Mouse (Mus musculus) forebrain, embryonic 12.5 days (tissue): ENCODE data around the gene Gjb3. TPM values are rescaled to one million over a fixed set of nuclear protein-coding genes. Genes with fewer than 3 reads are reported as not detected.
A peak's percentile ranks its signal among the peaks of the same experiment; 100 is the strongest.

Source experiments
- ATAC-seq: fragments of 200-750 bp; cut with Nextera tagmentation; 2 replicates; pipeline ENCODE4 v1.8.0; 2017; ENCODE audit warnings: moderate TSS enrichment; ENCODE audit not compliant: low FRiP score
- H3K27ac ChIP-seq: fragments of 300-500 bp; sonication (generic); 2 replicates; pipeline ENCODE4 v1.5.1; 2016; ENCODE audit warnings: mild to moderate bottlenecking
- H3K27me3 ChIP-seq: fragments of 300-500 bp; sonication (generic); 2 replicates; pipeline ENCODE4 v1.6.1; 2016; ENCODE audit warnings: mild to moderate bottlenecking
- H3K36me3 ChIP-seq: fragments of 300-500 bp; sonication (generic); replicated peaks from 2 replicates; pipeline ENCODE4 v1.6.1; 2016; ENCODE audit warnings: mild to moderate bottlenecking
- H3K4me1 ChIP-seq: fragments of 300-500 bp; sonication (generic); 2 replicates; pipeline ENCODE4 v1.6.1; 2016
- H3K4me2 ChIP-seq: fragments of 300-500 bp; sonication (generic); 2 replicates; pipeline ENCODE4 v1.6.1; 2016; ENCODE audit warnings: mild to moderate bottlenecking, moderate library complexity
- H3K4me3 ChIP-seq: fragments of 300-500 bp; sonication (generic); replicated peaks from 2 replicates; pipeline ENCODE4 v1.5.1; 2016; ENCODE audit warnings: mild to moderate bottlenecking
- H3K9ac ChIP-seq: fragments of 300-500 bp; sonication (generic); 2 replicates; pipeline ENCODE4 v1.6.1; 2016; ENCODE audit warnings: mild to moderate bottlenecking
- H3K9me3 ChIP-seq: fragments of 300-500 bp; sonication (generic); 2 replicates; pipeline ENCODE4 v1.6.1; 2016
- WGBS: fragments of 180-500 bp; shearing (Covaris S2); methylation state at CpG from one replicate; pipeline ENCODE4 v1.1.7; 2016; 5-methylcytosine and 5-hydroxymethylcytosine counted together
- polyA plus RNA-seq: library from polyadenylated mRNA; unstranded; fragments of >200 nt; fragmentation: Nextera tagmentation; extraction: Ambion mirVana; gene quantifications from 2 replicates; pipeline ENCODE4 v1.2.1, GENCODE M21; 2016

Gene Gjb3
- 0.50 TPM in 1 of 2 replicates, not detected in the other for polyA plus RNA-seq

DNA sequence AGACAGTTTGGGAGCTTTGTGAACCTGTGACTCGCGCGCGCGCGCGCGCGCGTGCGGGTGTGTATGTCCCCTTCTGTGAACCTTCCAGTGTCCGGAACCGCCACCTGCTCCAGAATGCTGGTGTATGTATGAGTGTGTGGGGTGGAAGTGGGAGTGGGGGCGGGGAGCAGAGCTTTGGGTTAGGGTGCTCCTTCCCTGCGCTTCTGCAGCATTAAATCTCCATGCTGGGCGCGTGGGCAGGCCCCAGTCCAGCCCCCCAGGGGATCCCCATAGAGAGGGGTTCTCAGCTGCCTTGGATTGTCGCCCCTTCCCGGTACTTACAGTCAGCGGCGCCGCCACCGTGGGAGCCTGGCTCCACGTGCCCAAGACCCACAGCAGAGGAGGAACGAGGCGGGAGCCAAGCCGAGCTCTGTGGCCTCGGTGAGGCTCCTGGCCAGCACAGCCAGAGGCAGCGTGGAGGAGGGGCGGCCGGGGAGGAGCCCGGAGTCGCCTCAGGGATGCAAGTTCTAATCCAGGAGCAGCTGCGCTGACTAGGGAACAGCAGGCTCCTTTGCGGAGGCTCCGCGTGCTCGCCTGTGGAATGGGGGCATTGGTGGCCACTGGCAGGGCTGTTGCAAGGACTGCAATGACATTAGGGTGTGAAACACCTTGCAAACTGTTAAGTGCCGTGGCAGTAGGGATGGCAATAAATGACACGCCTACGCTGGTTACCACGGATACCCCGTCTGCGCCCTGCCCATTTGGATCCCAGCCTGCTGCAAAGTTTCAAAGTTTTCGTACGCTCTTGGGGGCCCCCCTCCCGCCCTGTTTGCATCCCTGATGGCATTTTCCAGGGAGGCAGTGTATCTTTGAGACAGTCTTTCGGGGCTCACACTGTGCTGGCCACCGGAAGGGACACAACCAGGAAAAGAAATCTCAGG, at the start of gene Gjb3:
Gene Gjb3, minus strand, starts transcription at position 664 of the 920 bp plus-strand sequence.
- no peaks in the 10 kb centered on the region for H3K9me3 ChIP-seq
- H3K9ac ChIP-seq, result no peak within 1 kb of the TSS
- no peak for ATAC-seq
- 2% methylated on average over 48 of the region's 49 CpGs for WGBS
- H3K4me1 ChIP-seq, result peaks cover 26% of the 10 kb centered on the region
- peak within 1 kb of the TSS; percentile 20 for H3K4me3 ChIP-seq
- peak within 1 kb of the TSS; percentile 43 for H3K4me2 ChIP-seq
- H3K27me3 ChIP-seq, result peaks cover 72% of the 10 kb centered on the region
- no peak within 1 kb of the TSS for H3K27ac ChIP-seq
- no peaks in the 10 kb centered on the region for H3K36me3 ChIP-seq

DNA sequence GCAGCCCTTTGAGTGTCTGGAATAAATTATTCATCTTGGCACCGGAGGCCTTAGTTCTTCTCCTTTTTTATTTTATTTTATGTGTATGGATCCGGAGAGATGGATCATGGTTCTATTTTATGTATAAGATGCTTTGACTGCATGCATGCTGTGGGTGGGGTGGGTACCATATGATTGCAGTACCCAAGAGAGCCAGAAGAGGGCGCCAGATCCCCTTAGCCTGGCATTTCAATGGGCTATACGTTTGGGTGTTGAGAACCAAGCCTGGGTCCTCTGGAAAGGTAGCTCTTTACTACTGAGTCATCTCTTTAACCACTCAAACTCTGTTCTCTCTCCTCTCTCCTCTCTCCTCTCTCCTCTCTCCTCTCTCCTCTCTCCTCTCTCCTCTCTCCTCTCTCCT, 46.7 kb upstream of the Gjb3 start:
- Histone ChIP-seq H3K4me1 (no peaks in the 10 kb centered on the region), H3K27me3 (0 out of 2 replicates have a peak, but pooled peaks cover 5% of the 10 kb centered on the region), H3K9ac (no peak overlapping the region), H3K4me3 (no peak overlapping the region), H3K27ac (no peak overlapping the region), H3K9me3 (no peaks in the 10 kb centered on the region), H3K36me3 (no peaks in the 10 kb centered on the region), H3K4me2 (no peak overlapping the region)
- 37% methylated on average over 4 of the region's 4 CpGs for WGBS
- ATAC-seq, result no peak

DNA sequence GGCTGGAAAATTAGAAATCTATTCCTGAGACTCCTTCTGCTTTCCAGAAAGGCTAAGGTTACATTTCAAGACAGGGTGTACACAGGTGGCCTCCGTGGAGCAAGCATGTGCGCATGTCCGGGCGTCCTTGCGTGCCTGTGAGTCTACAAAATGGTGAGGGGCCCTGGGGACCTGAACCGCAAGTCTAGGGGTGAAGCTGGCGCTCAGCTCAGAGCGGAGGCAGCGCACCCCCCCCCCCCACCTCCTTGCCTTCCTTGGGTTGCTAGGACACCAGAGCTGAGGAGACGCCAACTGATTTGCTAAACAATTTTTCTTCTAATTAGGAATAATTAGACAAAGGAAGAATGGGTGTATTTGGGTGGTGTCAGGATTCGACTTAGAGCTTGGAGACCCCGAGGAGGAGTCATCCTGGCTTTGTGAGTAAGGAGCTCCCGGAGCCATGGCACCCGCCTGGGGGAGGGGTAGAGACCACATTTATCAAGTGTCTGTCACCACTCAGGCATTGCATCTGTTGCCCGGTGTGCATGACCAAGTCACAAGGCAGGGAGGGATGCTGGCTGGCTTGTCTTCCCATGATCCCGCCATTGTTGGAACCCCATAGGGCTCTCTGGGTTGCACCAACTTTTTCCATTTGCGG, 45.0 kb upstream of the Gjb3 start:
- 76% methylated on average over 17 of the region's 17 CpGs for WGBS
- H3K27me3 ChIP-seq, result 0 out of 2 replicates have a peak, but pooled peaks cover 5% of the 10 kb centered on the region
- H3K9ac ChIP-seq, result no peak overlapping the region
- H3K4me3 ChIP-seq, result no peak overlapping the region
- H3K27ac ChIP-seq, result no peak overlapping the region
- H3K9me3 ChIP-seq, result no peaks in the 10 kb centered on the region
- no peak for ATAC-seq
- H3K36me3 ChIP-seq, result no peaks in the 10 kb centered on the region
- no peaks in the 10 kb centered on the region for H3K4me1 ChIP-seq
- no peak overlapping the region for H3K4me2 ChIP-seq

DNA sequence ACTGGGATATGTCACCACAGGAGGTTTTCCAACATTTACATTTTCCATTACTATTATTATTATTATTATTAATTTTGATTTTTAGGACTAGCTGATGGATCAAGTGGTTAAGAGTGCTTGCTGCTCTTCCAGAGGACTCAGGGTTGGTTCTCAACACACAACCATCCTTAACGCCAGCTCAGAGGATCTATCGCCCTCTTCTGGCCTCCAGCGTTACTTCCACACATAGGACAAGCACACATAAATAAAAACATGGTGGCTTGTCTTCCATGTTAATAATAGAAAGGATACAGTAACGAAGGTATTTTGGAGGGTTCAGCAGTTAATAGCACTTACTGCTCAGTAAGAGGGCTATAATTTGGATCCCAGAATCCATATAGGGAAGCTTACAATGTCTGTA, 44.0 kb upstream of the Gjb3 start:
- no peak overlapping the region for H3K4me2 ChIP-seq
- no peak overlapping the region for H3K9ac ChIP-seq
- H3K4me1 ChIP-seq, result no peaks in the 10 kb centered on the region
- no peak overlapping the region for H3K4me3 ChIP-seq
- no peaks in the 10 kb centered on the region for H3K9me3 ChIP-seq
- 0 out of 2 replicates have a peak, but pooled peaks cover 5% of the 10 kb centered on the region for H3K27me3 ChIP-seq
- H3K27ac ChIP-seq, result no peak overlapping the region
- no peaks in the 10 kb centered on the region for H3K36me3 ChIP-seq
- ATAC-seq, result no peak
- WGBS, result 80% methylated on average over 4 of the region's 4 CpGs

DNA sequence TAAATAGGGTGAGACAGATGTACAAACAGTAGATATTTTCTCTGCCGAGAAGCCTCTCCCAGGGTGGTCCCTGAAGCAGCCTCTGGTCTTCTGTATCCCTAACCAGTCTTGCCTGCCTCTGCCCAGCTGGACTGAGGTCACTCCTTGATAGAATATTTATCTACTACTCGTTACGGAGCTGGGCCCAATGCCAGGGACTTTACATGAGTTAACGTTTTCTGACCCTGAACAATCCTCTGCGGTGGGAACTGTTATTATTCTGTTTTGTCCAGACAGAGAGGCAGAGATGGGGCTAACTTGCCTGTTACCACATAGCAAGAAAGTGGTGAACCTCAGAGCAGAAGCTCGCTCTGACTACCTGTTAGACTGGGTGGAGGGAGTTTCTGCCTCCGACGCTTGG, 42.8 kb upstream of the Gjb3 start:
- ATAC-seq, result no peak
- no peak overlapping the region for H3K4me2 ChIP-seq
- peaks cover 3% of the 10 kb centered on the region; the same call in 1 of the 2 replicates for H3K27me3 ChIP-seq
- H3K27ac ChIP-seq, result no peak overlapping the region
- WGBS, result 73% methylated on average over 8 of the region's 8 CpGs
- H3K4me1 ChIP-seq, result no peaks in the 10 kb centered on the region
- no peaks in the 10 kb centered on the region for H3K36me3 ChIP-seq
- no peak overlapping the region for H3K9ac ChIP-seq
- H3K9me3 ChIP-seq, result no peaks in the 10 kb centered on the region
- no peak overlapping the region for H3K4me3 ChIP-seq

DNA sequence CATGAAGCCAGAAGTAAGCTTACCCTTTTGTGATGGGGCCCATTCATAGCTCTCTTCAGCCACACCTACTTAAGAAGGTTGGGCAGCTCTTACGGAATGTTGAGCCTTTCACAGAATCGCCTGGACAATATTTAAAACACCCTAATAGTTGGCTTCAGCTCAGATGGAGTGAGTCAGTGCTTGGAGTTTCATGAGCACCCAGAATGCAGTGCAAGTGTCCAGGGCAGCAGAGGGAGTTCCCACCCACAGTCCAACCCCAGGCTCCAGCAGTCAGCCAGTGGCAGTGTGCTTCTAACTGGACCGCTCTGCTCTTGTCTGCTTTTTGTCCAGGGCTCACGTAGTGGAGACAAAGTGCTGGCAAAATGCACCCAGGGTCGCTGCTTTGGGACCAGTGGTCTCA, 40.9 kb upstream of the Gjb3 start:
- Histone ChIP-seq H3K36me3 (no peaks in the 10 kb centered on the region), H3K4me2 (no peak overlapping the region), H3K9me3 (no peaks in the 10 kb centered on the region), H3K27me3 (peaks cover 3% of the 10 kb centered on the region; the same call in 1 of the 2 replicates), H3K9ac (no peak overlapping the region), H3K27ac (no peak overlapping the region), H3K4me3 (no peak overlapping the region), H3K4me1 (peaks cover 3% of the 10 kb centered on the region; the same call in 1 of the 2 replicates)
- 74% methylated on average over 5 of the region's 5 CpGs for WGBS
- ATAC-seq, result no peak

DNA sequence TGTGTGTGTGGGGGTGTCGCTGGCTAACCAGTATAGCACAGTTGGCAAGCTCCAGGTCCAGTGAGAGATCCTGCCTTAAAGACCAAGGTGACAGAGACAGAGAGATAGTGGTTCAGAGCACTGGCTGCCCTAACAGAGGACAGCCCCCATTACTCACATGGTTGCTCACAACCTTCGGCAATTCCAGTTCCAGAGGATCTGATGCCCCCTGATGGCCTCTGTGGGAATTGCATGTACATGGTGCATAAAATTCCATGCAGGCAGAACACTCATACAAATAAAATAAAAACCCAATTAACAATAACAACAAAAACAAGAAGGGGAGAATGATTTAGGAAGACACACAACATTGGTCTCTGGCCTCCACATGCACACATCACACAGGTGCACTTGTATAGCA, 39.8 kb upstream of the Gjb3 start:
- Histone ChIP-seq H3K4me3 (no peak overlapping the region), H3K4me1 (peaks cover 9% of the 10 kb centered on the region), H3K27me3 (peaks cover 3% of the 10 kb centered on the region; the same call in 1 of the 2 replicates), H3K36me3 (no peaks in the 10 kb centered on the region), H3K4me2 (no peak overlapping the region), H3K9ac (no peak overlapping the region), H3K9me3 (no peaks in the 10 kb centered on the region), H3K27ac (no peak overlapping the region)
- no peak for ATAC-seq
- WGBS, result 39% methylated on average over 2 of the region's 2 CpGs

DNA sequence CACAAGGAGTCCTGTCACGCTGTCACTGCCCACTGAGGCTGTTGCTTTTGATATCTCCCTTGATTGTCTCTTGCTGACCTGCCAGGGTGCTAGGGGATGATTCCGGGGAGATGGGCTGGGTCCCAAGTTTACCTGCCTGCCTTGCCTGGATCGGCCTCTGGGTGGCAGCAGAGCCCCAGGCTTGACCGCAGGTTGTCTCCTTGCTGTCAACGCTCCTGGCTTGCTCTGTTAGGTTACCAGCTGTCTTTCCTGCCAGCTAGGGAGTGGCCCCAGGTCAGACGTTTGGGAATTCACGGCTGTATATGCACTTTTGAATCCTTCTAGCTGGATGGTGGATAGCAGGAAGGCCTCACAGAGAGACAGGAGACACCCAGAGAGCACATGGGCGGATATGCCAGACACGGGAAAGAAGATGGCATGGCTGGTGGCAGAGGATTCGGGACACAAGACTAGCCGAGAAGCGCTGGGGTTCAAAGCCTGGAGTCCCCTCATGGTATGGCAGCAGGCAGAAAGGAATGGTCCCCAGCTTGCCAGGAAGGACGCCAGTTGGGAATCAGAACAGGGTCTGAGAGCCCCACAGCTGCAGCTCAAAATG, 37.8 kb upstream of the Gjb3 start:
- H3K27me3 ChIP-seq, result peaks cover 3% of the 10 kb centered on the region; the same call in 1 of the 2 replicates
- peak; percentile 41; the same call in 1 of the 2 replicates for ATAC-seq
- no peak overlapping the region for H3K4me3 ChIP-seq
- H3K9me3 ChIP-seq, result no peaks in the 10 kb centered on the region
- H3K4me2 ChIP-seq, result no peak overlapping the region
- H3K36me3 ChIP-seq, result no peaks in the 10 kb centered on the region
- no peak overlapping the region for H3K9ac ChIP-seq
- H3K4me1 ChIP-seq, result peaks cover 12% of the 10 kb centered on the region
- WGBS, result 37% methylated on average over 13 of the region's 13 CpGs
- no peak overlapping the region for H3K27ac ChIP-seq

DNA sequence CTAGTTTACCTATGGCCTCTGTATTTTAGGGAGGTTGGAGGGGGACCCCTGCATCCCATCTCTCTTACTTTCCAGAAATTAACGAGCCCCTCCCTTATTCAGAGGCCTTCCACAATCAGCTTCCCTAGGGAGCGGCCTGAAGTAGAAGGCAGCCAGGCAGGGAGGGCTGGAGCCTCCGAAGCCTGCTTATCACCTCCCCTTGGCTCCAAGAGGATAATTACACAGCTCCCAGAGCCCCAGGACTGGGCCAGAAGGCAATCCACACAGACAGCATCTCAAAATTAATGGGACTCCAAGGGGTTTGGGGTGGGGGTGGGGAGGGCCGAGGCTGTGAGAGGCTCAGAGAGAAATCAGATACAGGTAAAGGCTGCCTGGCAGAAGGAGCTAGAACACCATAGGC, 35.2 kb upstream of the Gjb3 start:
- H3K27ac ChIP-seq, result no peak overlapping the region
- no peak overlapping the region for H3K4me2 ChIP-seq
- no peak overlapping the region for H3K9ac ChIP-seq
- H3K36me3 ChIP-seq, result no peaks in the 10 kb centered on the region
- 17% methylated on average over 4 of the region's 4 CpGs for WGBS
- H3K27me3 ChIP-seq, result peaks cover 3% of the 10 kb centered on the region; the same call in 1 of the 2 replicates
- H3K4me3 ChIP-seq, result no peak overlapping the region
- H3K9me3 ChIP-seq, result no peaks in the 10 kb centered on the region
- H3K4me1 ChIP-seq, result peaks cover 12% of the 10 kb centered on the region
- no peak for ATAC-seq

DNA sequence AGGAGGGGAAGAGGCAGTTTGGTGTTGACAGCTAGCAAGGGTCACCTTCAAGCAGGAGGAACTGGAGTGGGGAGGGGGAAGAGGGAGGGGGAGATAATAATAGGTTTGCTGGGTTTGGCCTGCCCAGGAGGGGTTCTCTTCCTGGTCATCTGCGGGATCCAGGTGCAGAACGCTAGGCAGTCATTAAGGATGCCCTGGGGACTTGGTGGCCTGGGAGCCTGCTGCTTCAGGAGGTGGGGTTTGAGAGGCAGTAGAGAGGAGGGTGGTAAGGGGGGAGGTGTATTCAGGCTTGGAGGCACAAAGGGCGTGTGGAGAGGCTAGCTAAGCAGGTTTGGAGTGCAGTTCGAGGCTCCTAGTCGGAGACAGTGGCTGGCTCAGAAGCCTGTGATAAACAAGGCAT, 34.8 kb upstream of the Gjb3 start:
- Histone ChIP-seq H3K27ac (no peak overlapping the region), H3K4me2 (no peak overlapping the region), H3K4me1 (peaks cover 12% of the 10 kb centered on the region), H3K27me3 (peaks cover 3% of the 10 kb centered on the region; the same call in 1 of the 2 replicates), H3K9ac (no peak overlapping the region), H3K9me3 (no peaks in the 10 kb centered on the region), H3K36me3 (no peaks in the 10 kb centered on the region), H3K4me3 (no peak overlapping the region)
- 0 out of 2 replicates have a peak, but pooled peaks have one; percentile 33 for ATAC-seq
- WGBS, result 31% methylated on average over 5 of the region's 5 CpGs

DNA sequence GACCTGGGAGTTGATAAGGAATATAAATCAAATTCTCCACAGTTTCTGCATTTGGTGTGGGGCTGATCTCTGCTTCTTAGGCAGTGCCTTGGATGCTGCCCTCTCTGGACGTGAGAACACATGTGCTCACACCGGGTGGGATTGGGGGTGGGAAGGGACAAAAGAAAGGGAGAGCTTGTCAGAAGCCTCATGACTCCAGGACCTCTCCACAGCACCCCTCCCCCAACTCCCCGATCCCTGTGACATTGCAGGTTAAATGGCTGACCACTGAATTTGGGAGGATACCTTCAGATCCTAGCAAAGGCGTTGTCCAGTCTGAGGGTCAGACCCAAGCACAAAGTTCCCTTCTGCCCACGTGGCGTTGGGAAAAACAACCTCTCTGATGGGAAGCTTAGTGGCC, 33.8 kb upstream of the Gjb3 start:
- WGBS, result 60% methylated on average over 6 of the region's 6 CpGs
- H3K27ac ChIP-seq, result no peak overlapping the region

DNA sequence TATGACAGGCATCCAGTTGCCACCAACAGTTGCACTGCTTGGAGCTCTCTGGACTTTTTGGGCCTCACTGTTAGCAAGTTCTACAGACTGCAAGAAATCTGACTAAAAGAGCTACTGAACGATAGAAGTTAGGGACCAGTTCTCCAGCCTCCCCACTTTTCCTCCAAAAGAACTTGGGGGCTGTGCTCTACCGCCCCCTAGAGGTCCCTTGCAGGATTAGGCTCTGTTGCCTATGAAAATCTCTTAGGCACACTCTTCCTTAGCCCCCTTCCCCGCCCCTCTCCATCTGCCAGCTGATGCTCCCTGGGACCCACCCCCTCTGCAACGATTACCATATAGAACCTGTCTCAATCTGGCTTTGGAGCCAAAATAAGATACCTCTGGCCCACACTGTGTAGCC, 32.7 kb upstream of the Gjb3 start:
- peaks cover 4% of the 10 kb centered on the region; the same call in 1 of the 2 replicates for H3K27me3 ChIP-seq
- H3K27ac ChIP-seq, result no peak overlapping the region
- 71% methylated on average over 4 of the region's 4 CpGs for WGBS
- no peaks in the 10 kb centered on the region for H3K36me3 ChIP-seq
- H3K4me1 ChIP-seq, result peaks cover 12% of the 10 kb centered on the region
- H3K4me3 ChIP-seq, result no peak overlapping the region
- H3K4me2 ChIP-seq, result no peak overlapping the region
- H3K9ac ChIP-seq, result no peak overlapping the region
- H3K9me3 ChIP-seq, result no peaks in the 10 kb centered on the region
- ATAC-seq, result no peak

More for the DNA sequence above, 33.8 kb upstream of the Gjb3 start:
- H3K4me2 ChIP-seq, result no peak overlapping the region
- no peaks in the 10 kb centered on the region for H3K36me3 ChIP-seq
- no peak for ATAC-seq
- H3K4me3 ChIP-seq, result no peak overlapping the region
- H3K4me1 ChIP-seq, result peaks cover 12% of the 10 kb centered on the region
- no peaks in the 10 kb centered on the region for H3K9me3 ChIP-seq
- H3K27me3 ChIP-seq, result peaks cover 3% of the 10 kb centered on the region; the same call in 1 of the 2 replicates
- no peak overlapping the region for H3K9ac ChIP-seq
